Mouse (Mus musculus): Measurements from ENCODE around the gene Eif4h. TPM values are rescaled to one million over a fixed set of nuclear protein-coding genes. Genes with fewer than 3 reads are reported as not detected.

Gene Eif4h
- polyA plus RNA-seq, 1 experiment from 2014 or later: 437 TPM

DNA sequence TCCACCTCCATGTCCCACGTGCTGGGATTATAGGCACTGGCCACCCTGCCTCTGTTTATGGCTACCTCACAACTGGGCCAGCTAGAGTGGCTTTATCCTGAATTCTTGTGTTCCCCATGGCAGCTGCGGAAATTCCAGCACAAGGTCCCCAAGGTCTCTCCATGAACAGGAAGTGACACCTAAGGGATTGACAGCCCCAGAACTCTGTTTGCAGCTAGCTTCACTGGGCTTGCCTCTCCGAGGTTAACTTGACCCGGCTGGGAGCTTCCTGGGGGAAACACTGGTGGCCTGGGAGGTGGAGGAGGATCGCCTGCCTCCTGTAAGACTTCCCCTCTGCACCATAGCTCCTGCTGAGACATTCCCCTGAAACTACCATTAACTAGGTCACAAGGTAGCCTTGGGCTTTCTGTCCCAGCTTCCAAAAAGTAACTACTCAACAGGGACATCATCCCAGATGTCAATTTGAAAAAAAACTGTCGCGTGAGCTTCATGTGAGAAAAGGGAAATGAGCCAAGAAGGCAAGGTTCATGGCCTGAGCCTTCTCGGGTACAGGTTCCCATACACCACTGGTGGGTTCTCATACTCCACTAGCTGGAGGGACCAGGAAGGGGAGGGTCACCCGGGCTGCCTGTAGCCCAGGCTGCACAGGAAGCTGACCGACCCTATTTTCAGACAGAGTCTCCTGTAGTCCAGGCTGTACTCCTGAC lies 66.6 kb downstream of the Eif4h start:
- no peaks in the 10 kb centered on the region; the same call in 1 of the 2 replicates for H3K9me3 ChIP-seq (ENCODE audit: control insufficient read depth, low read length)
- no peak for ATAC-seq (replicated peaks; ENCODE audit: low FRiP score, low TSS enrichment, low read depth)
- peak overlapping the region; percentile 60 for H3K4me2 ChIP-seq (ENCODE audit: low read length)
- H3K9ac ChIP-seq (ENCODE audit: low read length): peak overlapping the region; percentile 40
- DNase-seq (ENCODE audit: low spot score): no peak
- no peaks in the 10 kb centered on the region for H3K27me3 ChIP-seq (replicated peaks; ENCODE audit: control insufficient read depth, insufficient read depth, low read length)
- H3K27ac ChIP-seq (ENCODE audit: low read depth): peak overlapping the region; percentile 60; the same call in 1 of the 2 replicates
- H3K4me1 ChIP-seq (replicated peaks; ENCODE audit: control insufficient read depth, insufficient read depth, low read length): peaks cover 14% of the 10 kb centered on the region; the same call in 1 of the 2 replicates
- peak overlapping the region; percentile 55 for H3K4me3 ChIP-seq (ENCODE audit: low read depth, low read length)
- WGBS: 39% methylated on average over 10 of the region's 10 CpGs
- H3K36me3 ChIP-seq (ENCODE audit: control insufficient read depth, insufficient read depth, low read length): no peaks in the 10 kb centered on the region

GRCm38 (mm10) chr5:134571730-134572507 lies 67.4 kb downstream of the Eif4h start:
- ATAC-seq (replicated peaks; ENCODE audit: low FRiP score, low TSS enrichment, low read depth) (peak; percentile 36; the same call in 1 of the 2 replicates), DNase-seq (ENCODE audit: low spot score) (peak; percentile 80)
- 1% methylated on average over 23 of the region's 23 CpGs for WGBS
- Histone ChIP-seq H3K9me3 (ENCODE audit: control insufficient read depth, low read length) (no peaks in the 10 kb centered on the region; the same call in 1 of the 2 replicates), H3K4me2 (ENCODE audit: low read length) (peak overlapping the region; percentile 60), H3K27ac (ENCODE audit: low read depth) (peak overlapping the region; percentile 60), H3K27me3 (replicated peaks; ENCODE audit: control insufficient read depth, insufficient read depth, low read length) (no peaks in the 10 kb centered on the region), H3K4me3 (ENCODE audit: low read depth, low read length) (peak overlapping the region; percentile 55), H3K4me1 (replicated peaks; ENCODE audit: control insufficient read depth, insufficient read depth, low read length) (peaks cover 14% of the 10 kb centered on the region; the same call in 1 of the 2 replicates), H3K36me3 (ENCODE audit: control insufficient read depth, insufficient read depth, low read length) (no peaks in the 10 kb centered on the region), H3K9ac (ENCODE audit: low read length) (peak overlapping the region; percentile 40)

Small RNA genes within 50 kb of the gene (microRNA-seq; reads per million reads assigned to microRNA genes)
- gene Mir7228: not detected

Other genes with a start within 250 kb of the Eif4h start
- 85.9 and 101 TPM in 2 replicates for gene Gtf2ird1, start 182.8 kb downstream of the Eif4h start, polyA plus RNA-seq (2014; fragmentation: Nextera tagmentation; extraction: Ambion mirVana)
- gene Clip2, start 87.1 kb downstream of the Eif4h start, polyA plus RNA-seq (2014; fragmentation: Nextera tagmentation; extraction: Ambion mirVana): 4.7 and 4.8 TPM in 2 replicates
- gene Syna, start 79.3 kb downstream of the Eif4h start, polyA plus RNA-seq (2014; fragmentation: Nextera tagmentation; extraction: Ambion mirVana): 0.08 TPM in 1 of 2 replicates, not detected in the other
- gene Rfc2, start 58.1 kb downstream of the Eif4h start, polyA plus RNA-seq (2014; fragmentation: Nextera tagmentation; extraction: Ambion mirVana): 298 and 318 TPM in 2 replicates
- 1.9 and 2.3 TPM in 2 replicates for gene Lat2, start 24.5 kb downstream of the Eif4h start, polyA plus RNA-seq (2014; fragmentation: Nextera tagmentation; extraction: Ambion mirVana)
- 4.7 and 5.3 TPM in 2 replicates for gene Limk1, start 49.1 kb upstream of the Eif4h start, polyA plus RNA-seq (2014; fragmentation: Nextera tagmentation; extraction: Ambion mirVana)
- 24.2 and 31.4 TPM in 2 replicates for gene Eln, start 107.8 kb upstream of the Eif4h start, polyA plus RNA-seq (2014; fragmentation: Nextera tagmentation; extraction: Ambion mirVana)